Mouse (Mus musculus): ENCODE results near the gene Gpr173. TPM values are rescaled to one million over a fixed set of nuclear protein-coding genes. Genes with fewer than 3 reads are reported as not detected.

Gpr173 gene
- polyA plus RNA-seq (2014; fragmentation: Illumina TruSeq; extraction: RNeasy Lipid Tissue Mini Kit (QIAGEN cat#74804); ENCODE audit: low replicate concordance), result 0.48 TPM

DNA sequence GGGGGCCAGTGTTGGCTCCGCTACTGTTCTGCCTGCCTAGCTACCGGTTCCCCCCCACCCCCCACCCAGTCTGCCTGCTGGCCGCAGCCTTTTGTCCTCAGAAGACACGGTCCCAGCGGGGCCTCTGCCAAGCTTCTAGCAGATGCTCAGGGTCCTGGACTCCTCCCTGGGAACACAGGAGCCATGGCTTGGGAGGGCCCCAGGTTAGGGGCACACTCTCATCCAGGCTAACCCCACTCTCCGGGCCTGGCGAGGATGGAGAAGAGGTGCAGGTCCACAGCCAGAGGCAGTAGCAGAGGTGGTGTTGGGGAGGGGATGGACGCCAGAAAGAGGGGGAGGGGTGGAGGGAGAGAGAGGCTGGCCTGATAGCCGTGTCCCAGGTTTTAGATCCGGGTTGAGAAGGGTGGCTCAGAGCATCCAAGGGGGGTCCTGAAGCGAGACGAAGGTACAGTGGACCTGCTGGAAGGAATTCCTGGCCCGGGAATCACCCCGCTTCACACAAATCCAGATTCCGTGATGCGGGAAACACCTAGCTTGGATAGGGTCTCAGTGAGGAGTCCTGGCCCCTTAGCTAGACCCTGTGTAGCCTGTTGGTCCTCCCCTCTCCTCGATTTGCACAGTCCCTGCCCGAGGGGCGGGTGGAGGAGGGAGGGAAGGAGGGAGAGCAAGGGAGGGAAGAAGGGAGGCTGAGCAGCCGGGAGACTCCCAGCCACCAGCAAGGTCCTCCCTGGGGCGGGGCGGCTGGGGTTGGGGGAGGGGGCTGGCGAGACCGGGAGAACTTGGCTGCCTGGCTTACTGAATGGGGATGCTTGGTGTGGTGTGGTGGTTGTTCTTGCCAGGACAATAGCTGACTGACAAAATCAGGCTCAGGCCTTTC, at the start of gene Gpr173:
Gene Gpr173, minus strand, starts transcription at position 308 of the 877 bp plus-strand sequence.

DNA sequence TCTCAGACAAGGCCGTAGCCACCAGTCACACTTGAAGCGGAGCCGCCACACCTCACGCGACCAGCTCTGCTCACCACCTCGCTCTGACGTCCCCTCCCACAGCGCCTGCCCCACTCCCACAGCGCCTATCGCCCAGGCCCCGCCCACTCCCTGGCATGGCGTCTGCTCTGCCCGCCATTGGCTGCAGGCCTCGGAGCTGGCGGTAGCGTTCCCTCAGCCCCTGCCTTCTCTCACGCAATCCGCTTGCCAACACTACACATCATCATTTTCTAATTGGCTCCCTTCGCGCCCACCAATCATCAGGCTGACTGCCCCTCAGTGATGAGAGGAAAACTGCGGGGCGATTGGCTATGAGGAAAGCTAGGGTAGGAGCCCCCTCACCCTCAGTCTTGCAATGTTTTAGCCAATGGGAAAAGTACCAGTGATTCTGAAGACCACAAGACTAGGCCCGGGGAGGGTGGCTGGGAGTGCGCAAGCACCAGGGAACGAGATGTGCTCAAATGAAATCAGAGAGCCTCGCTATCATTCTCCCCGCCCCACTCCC, 26.1 kb downstream of the Gpr173 start, which contains the start of gene Tspyl2:
Gene Tspyl2, minus strand, starts transcription at position 68 of the 544 bp plus-strand sequence.

DNA sequence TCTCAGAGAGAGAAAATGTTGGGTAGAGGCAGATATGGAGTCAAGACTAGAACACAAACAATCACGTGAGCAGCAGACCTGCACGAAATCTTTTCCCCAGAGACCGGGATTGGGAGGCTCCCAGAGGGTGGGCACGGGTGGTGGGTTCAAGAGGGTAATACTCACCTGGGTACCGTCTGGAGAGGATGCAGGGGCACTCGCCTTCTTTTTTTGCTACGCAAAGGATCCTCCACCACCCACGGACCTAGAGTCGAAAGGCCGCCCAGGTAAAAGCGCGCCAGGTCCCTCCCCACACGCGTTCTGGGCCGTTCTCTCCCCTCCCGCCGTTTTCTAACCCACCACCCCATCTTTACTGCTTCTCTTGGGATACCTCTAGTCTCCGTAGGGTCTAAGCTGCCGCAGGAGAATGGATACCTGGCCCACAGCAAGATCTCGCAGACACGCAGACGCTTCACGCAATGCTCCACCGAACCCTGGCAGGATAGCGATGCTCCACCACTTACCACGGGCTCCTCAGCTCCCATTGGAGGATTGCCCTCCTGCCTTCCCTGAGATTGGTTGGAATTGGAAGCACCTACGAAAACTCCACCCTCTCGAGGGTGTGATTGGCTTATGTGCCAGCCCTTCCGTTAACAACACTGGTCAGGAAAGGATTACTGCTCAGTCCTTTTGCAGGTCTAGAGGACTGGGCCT, 41.4 kb downstream of the Gpr173 start, which contains the start of gene Kantr:
Gene Kantr, minus strand, starts transcription at position 500 of the 693 bp plus-strand sequence.

Other genes starting within 250 kb of the Gpr173 start
- gene Iqsec2, start 224.4 kb downstream of the Gpr173 start, polyA plus RNA-seq (2014; fragmentation: Illumina TruSeq; extraction: RNeasy Lipid Tissue Mini Kit (QIAGEN cat#74804); ENCODE audit: low replicate concordance), result 1.3 TPM
- gene Kdm5c, start 135.7 kb downstream of the Gpr173 start, polyA plus RNA-seq (2014; fragmentation: Illumina TruSeq; extraction: RNeasy Lipid Tissue Mini Kit (QIAGEN cat#74804); ENCODE audit: low replicate concordance), result 8.8 TPM
- 10.2 TPM for gene Kantr, start 41.2 kb downstream of the Gpr173 start, polyA plus RNA-seq (2014; fragmentation: Illumina TruSeq; extraction: RNeasy Lipid Tissue Mini Kit (QIAGEN cat#74804); ENCODE audit: low replicate concordance)
- 7.0 TPM for gene Tspyl2, start 26.3 kb downstream of the Gpr173 start, polyA plus RNA-seq (2014; fragmentation: Illumina TruSeq; extraction: RNeasy Lipid Tissue Mini Kit (QIAGEN cat#74804); ENCODE audit: low replicate concordance)
- gene Cldn34a, start 194.6 kb upstream of the Gpr173 start, polyA plus RNA-seq (2014; fragmentation: Illumina TruSeq; extraction: RNeasy Lipid Tissue Mini Kit (QIAGEN cat#74804); ENCODE audit: low replicate concordance), result not detected

Data from small intestine, adult 10 weeks (tissue).